Mouse (Mus musculus): ENCODE measurements at regions not wholly inside any gene's neighbourhood (a gene's known extent, or its start where the extent isn't known, plus 50 kb on each side); places are given as distances from the start of the nearest gene placed in this dataset.

- no peak for TF ChIP-seq CTCF (IDR thresholded peaks at IDR 0.05; ENCODE audit: borderline replicate concordance, insufficient read depth, low read depth, low read length)
- no peak for TF ChIP-seq POLR2A (IDR thresholded peaks at IDR 0.05; ENCODE audit: borderline replicate concordance, insufficient read depth, low read length)
Measured at GRCm38 (mm10) chr2:137301474-137302267, 185.2 kb upstream of the Jag1 start.

All from cerebellum, adult 2 months (tissue).